Mouse (Mus musculus): ENCODE results near the gene Fam104a.

GRCm38 (mm10) chr11:113677378-113677777 lies 6.6 kb downstream of the Fam104a start:
- TF ChIP-seq CTCF (IDR thresholded peaks at IDR 0.05; ENCODE audit: low read depth, low read length) (no peak), POLR2A (IDR thresholded peaks at IDR 0.05; ENCODE audit: extremely low read depth, insufficient read depth, low read length) (no peak)

Measured in liver, adult 2 months (tissue).